Mouse (Mus musculus): Measurements from ENCODE around the gene Eef1akmt2. TPM values are rescaled to one million over a fixed set of nuclear protein-coding genes. Genes with fewer than 3 reads are reported as not detected.

The Eef1akmt2 gene
- polyA plus RNA-seq, 1 experiment from 2014 or later = 66.5 TPM

- 84% methylated on average over 2 of the region's 2 CpGs for WGBS
- DNase-seq (ENCODE audit: low spot score) (no peak), ATAC-seq (ENCODE audit: insufficient read depth, low FRiP score, low TSS enrichment) (no peak)
- H3K27me3 ChIP-seq (ENCODE audit: control insufficient read depth, insufficient read depth, low read length) = no peaks in the 10 kb centered on the region
- peaks cover 14% of the 10 kb centered on the region for H3K36me3 ChIP-seq (ENCODE audit: control insufficient read depth, insufficient read depth, low read length)
- no peaks in the 10 kb centered on the region for H3K4me1 ChIP-seq (ENCODE audit: control insufficient read depth, insufficient read depth, low read length)
- no peak overlapping the region for H3K4me2 ChIP-seq (ENCODE audit: low read depth)
- H3K9me3 ChIP-seq (ENCODE audit: control insufficient read depth, low read length) = no peaks in the 10 kb centered on the region
- H3K9ac ChIP-seq (ENCODE audit: low read length) = no peak overlapping the region
- H3K27ac ChIP-seq (ENCODE audit: low read depth, low read length) = no peak overlapping the region
- no peak overlapping the region for H3K4me3 ChIP-seq (ENCODE audit: low read depth, low read length)
These were observed 29.9 kb upstream of the Eef1akmt2 start for GRCm38 (mm10) chr7:132882343-132882742.

GRCm38 (mm10) chr7:132880276-132880675, 27.8 kb upstream of the Eef1akmt2 start:
- Histone ChIP-seq H3K4me3 (ENCODE audit: low read depth, low read length) (no peak overlapping the region), H3K4me2 (ENCODE audit: low read depth) (no peak overlapping the region), H3K9me3 (ENCODE audit: control insufficient read depth, low read length) (no peaks in the 10 kb centered on the region), H3K9ac (ENCODE audit: low read length) (no peak overlapping the region), H3K27ac (ENCODE audit: low read depth, low read length) (no peak overlapping the region), H3K4me1 (ENCODE audit: control insufficient read depth, insufficient read depth, low read length) (no peaks in the 10 kb centered on the region), H3K27me3 (ENCODE audit: control insufficient read depth, insufficient read depth, low read length) (no peaks in the 10 kb centered on the region), H3K36me3 (ENCODE audit: control insufficient read depth, insufficient read depth, low read length) (peaks cover 22% of the 10 kb centered on the region)
- WGBS = 94% methylated on average over 1 of the region's 1 CpGs
- ATAC-seq (ENCODE audit: insufficient read depth, low FRiP score, low TSS enrichment) (no peak), DNase-seq (ENCODE audit: low spot score) (no peak)

GRCm38 (mm10) chr7:132875391-132876086, 23.1 kb upstream of the Eef1akmt2 start:
- Histone ChIP-seq H3K36me3 (ENCODE audit: control insufficient read depth, insufficient read depth, low read length) (peaks cover 17% of the 10 kb centered on the region), H3K9me3 (ENCODE audit: control insufficient read depth, low read length) (no peaks in the 10 kb centered on the region), H3K9ac (ENCODE audit: low read length) (no peak overlapping the region), H3K27me3 (ENCODE audit: control insufficient read depth, insufficient read depth, low read length) (no peaks in the 10 kb centered on the region), H3K4me2 (ENCODE audit: low read depth) (no peak overlapping the region), H3K4me3 (ENCODE audit: low read depth, low read length) (no peak overlapping the region), H3K27ac (ENCODE audit: low read depth, low read length) (no peak overlapping the region), H3K4me1 (ENCODE audit: control insufficient read depth, insufficient read depth, low read length) (no peaks in the 10 kb centered on the region)
- DNase-seq (ENCODE audit: low spot score) (no peak), ATAC-seq (ENCODE audit: insufficient read depth, low FRiP score, low TSS enrichment) (no peak)
- 91% methylated on average over 2 of the region's 2 CpGs for WGBS

- H3K9ac ChIP-seq (ENCODE audit: low read length) = no peak overlapping the region
- H3K27me3 ChIP-seq (ENCODE audit: control insufficient read depth, insufficient read depth, low read length) = no peaks in the 10 kb centered on the region
- H3K36me3 ChIP-seq (ENCODE audit: control insufficient read depth, insufficient read depth, low read length) = peaks cover 12% of the 10 kb centered on the region
- 91% methylated on average over 2 of the region's 2 CpGs for WGBS
- H3K4me3 ChIP-seq (ENCODE audit: low read depth, low read length) = no peak overlapping the region
- DNase-seq (ENCODE audit: low spot score) (no peak), ATAC-seq (ENCODE audit: insufficient read depth, low FRiP score, low TSS enrichment) (no peak)
- H3K9me3 ChIP-seq (ENCODE audit: control insufficient read depth, low read length) = no peaks in the 10 kb centered on the region
- no peak overlapping the region for H3K4me2 ChIP-seq (ENCODE audit: low read depth)
- no peaks in the 10 kb centered on the region for H3K4me1 ChIP-seq (ENCODE audit: control insufficient read depth, insufficient read depth, low read length)
- H3K27ac ChIP-seq (ENCODE audit: low read depth, low read length) = no peak overlapping the region
These were observed 20.6 kb upstream of the Eef1akmt2 start for GRCm38 (mm10) chr7:132873043-132873442.

GRCm38 (mm10) chr7:132866316-132866715, 13.8 kb upstream of the Eef1akmt2 start:
- WGBS = 96% methylated on average over 9 of the region's 9 CpGs
- H3K4me1 ChIP-seq (ENCODE audit: control insufficient read depth, insufficient read depth, low read length) = no peaks in the 10 kb centered on the region
- no peak overlapping the region for H3K4me3 ChIP-seq (ENCODE audit: low read depth, low read length)
- no peak overlapping the region for H3K27ac ChIP-seq (ENCODE audit: low read depth, low read length)
- no peak overlapping the region for H3K4me2 ChIP-seq (ENCODE audit: low read depth)
- H3K36me3 ChIP-seq (ENCODE audit: control insufficient read depth, insufficient read depth, low read length) = peaks cover 6% of the 10 kb centered on the region; the same call in 1 of the 2 replicates
- ATAC-seq (ENCODE audit: insufficient read depth, low FRiP score, low TSS enrichment) (no peak), DNase-seq (ENCODE audit: low spot score) (no peak)
- H3K27me3 ChIP-seq (ENCODE audit: control insufficient read depth, insufficient read depth, low read length) = no peaks in the 10 kb centered on the region
- H3K9ac ChIP-seq (ENCODE audit: low read length) = no peak overlapping the region
- no peaks in the 10 kb centered on the region for H3K9me3 ChIP-seq (ENCODE audit: control insufficient read depth, low read length)

GRCm38 (mm10) chr7:132859042-132859958, 6.8 kb upstream of the Eef1akmt2 start, which contains the start of gene Abraxas2:
Gene Abraxas2 (plus strand): TSS chr7:132859225.
- peak within 1 kb of the TSS; percentile 58 for H3K27ac ChIP-seq (ENCODE audit: low read depth, low read length)
- H3K4me3 ChIP-seq (ENCODE audit: low read depth, low read length) = peak within 1 kb of the TSS; percentile 82
- DNase-seq (ENCODE audit: low spot score) = peak; percentile 89
- H3K9me3 ChIP-seq (ENCODE audit: control insufficient read depth, low read length) = no peaks in the 10 kb centered on the region
- peak; percentile 88 for ATAC-seq (ENCODE audit: insufficient read depth, low FRiP score, low TSS enrichment)
- peak within 1 kb of the TSS; percentile 76 for H3K9ac ChIP-seq (ENCODE audit: low read length)
- H3K36me3 ChIP-seq (ENCODE audit: control insufficient read depth, insufficient read depth, low read length) = no peaks in the 10 kb centered on the region
- WGBS = 1% methylated on average over 53 of the region's 53 CpGs
- peaks cover 7% of the 10 kb centered on the region for H3K4me1 ChIP-seq (ENCODE audit: control insufficient read depth, insufficient read depth, low read length)
- H3K4me2 ChIP-seq (ENCODE audit: low read depth) = peak within 1 kb of the TSS; percentile 75
- H3K27me3 ChIP-seq (ENCODE audit: control insufficient read depth, insufficient read depth, low read length) = no peaks in the 10 kb centered on the region

- Histone ChIP-seq H3K27me3 (ENCODE audit: control insufficient read depth, insufficient read depth, low read length) (no peaks in the 10 kb centered on the region), H3K4me1 (ENCODE audit: control insufficient read depth, insufficient read depth, low read length) (peaks cover 7% of the 10 kb centered on the region), H3K4me2 (ENCODE audit: low read depth) (no peak overlapping the region), H3K4me3 (ENCODE audit: low read depth, low read length) (no peak overlapping the region), H3K27ac (ENCODE audit: low read depth, low read length) (no peak overlapping the region), H3K9ac (ENCODE audit: low read length) (no peak overlapping the region), H3K9me3 (ENCODE audit: control insufficient read depth, low read length) (no peaks in the 10 kb centered on the region), H3K36me3 (ENCODE audit: control insufficient read depth, insufficient read depth, low read length) (no peaks in the 10 kb centered on the region)
- no peak for DNase-seq (ENCODE audit: low spot score)
- ATAC-seq (ENCODE audit: insufficient read depth, low FRiP score, low TSS enrichment) = no peak
- WGBS = 73% methylated on average over 5 of the region's 5 CpGs
These were observed 5.7 kb upstream of the Eef1akmt2 start for GRCm38 (mm10) chr7:132858043-132858608.

GRCm38 (mm10) chr7:132856083-132856482, 3.6 kb upstream of the Eef1akmt2 start:
- Histone ChIP-seq H3K4me2 (ENCODE audit: low read depth) (no peak overlapping the region), H3K36me3 (ENCODE audit: control insufficient read depth, insufficient read depth, low read length) (no peaks in the 10 kb centered on the region), H3K27me3 (ENCODE audit: control insufficient read depth, insufficient read depth, low read length) (no peaks in the 10 kb centered on the region), H3K9ac (ENCODE audit: low read length) (no peak overlapping the region), H3K4me3 (ENCODE audit: low read depth, low read length) (no peak overlapping the region), H3K9me3 (ENCODE audit: control insufficient read depth, low read length) (no peaks in the 10 kb centered on the region), H3K4me1 (ENCODE audit: control insufficient read depth, insufficient read depth, low read length) (peaks cover 9% of the 10 kb centered on the region), H3K27ac (ENCODE audit: low read depth, low read length) (no peak overlapping the region)
- ATAC-seq (ENCODE audit: insufficient read depth, low FRiP score, low TSS enrichment) = no peak
- WGBS = 77% methylated on average over 1 of the region's 1 CpGs
- DNase-seq (ENCODE audit: low spot score) = no peak
